Mouse (Mus musculus) G1E (cell line): ENCODE measurements around the gene Pola1. TPM values are rescaled to one million over a fixed set of nuclear protein-coding genes. Genes with fewer than 3 reads are reported as not detected.

Experiments
- ATAC-seq: 2 replicates; pipeline ENCODE4 v1.8.0; 2016; ENCODE audit warnings: mild to moderate bottlenecking; ENCODE audit not compliant: insufficient number of reproducible peaks, poor library complexity, low FRiP score, severe bottlenecking; ENCODE audit errors: extremely low read depth
- DNase-seq: peaks from one replicate; pipeline ENCODE4 v3.0.0; 2012; ENCODE audit warnings: low spot score
- H3K27me3 ChIP-seq: 2 replicates; pipeline ENCODE4 v1.6.1; 2012; ENCODE audit warnings: mild to moderate bottlenecking, low read length, inconsistent platforms; ENCODE audit not compliant: insufficient read depth
- H3K36me3 ChIP-seq: replicated peaks from 2 replicates; pipeline ENCODE3; 2012; ENCODE audit warnings: mild to moderate bottlenecking, inconsistent platforms
- H3K4me1 ChIP-seq: 2 replicates; pipeline ENCODE4 v1.6.1; 2012; ENCODE audit warnings: low read depth, low read length, inconsistent platforms, mixed read lengths; ENCODE audit not compliant: insufficient read depth
- H3K4me3 ChIP-seq: 2 replicates; pipeline ENCODE4 v1.5.1; 2012; ENCODE audit warnings: low read depth, mild to moderate bottlenecking, inconsistent platforms, low read length, moderate library complexity, mixed read lengths
- H3K9me3 ChIP-seq: replicated peaks from 2 replicates; pipeline ENCODE4 v1.6.1; 2012; ENCODE audit warnings: inconsistent platforms
- CTCF ChIP-seq: IDR thresholded peaks from 2 replicates; pipeline ENCODE4 v1.5.1; 2012; ENCODE audit warnings: low read depth, low read length, inconsistent platforms, mixed read lengths
- GATA1 ChIP-seq: IDR thresholded peaks from 2 replicates; pipeline ENCODE4 v1.6.1; 2012; ENCODE audit warnings: borderline replicate concordance, low read length, inconsistent platforms, mixed read lengths
- GATA2 ChIP-seq: IDR thresholded peaks from 2 replicates; pipeline ENCODE4 v1.6.1; 2012; ENCODE audit warnings: low read depth, low read length, inconsistent platforms, borderline replicate concordance
- POLR2AphosphoS5 ChIP-seq: IDR thresholded peaks from 2 replicates; pipeline ENCODE4 v1.6.1; 2012; ENCODE audit warnings: low read depth, low read length, inconsistent platforms; ENCODE audit not compliant: insufficient replicate concordance
- TAL1 ChIP-seq: conservative IDR thresholded peaks from 2 replicates; pipeline ENCODE4 v1.6.1; 2012; ENCODE audit warnings: low read depth, low read length, inconsistent platforms, mixed read lengths
- polyA plus RNA-seq: library from polyadenylated mRNA; stranded (reverse); fragments of >175 nt; gene quantifications from 2 replicates; pipeline ENCODE4 v1.2.3, GENCODE M21; 2012
- total RNA-seq, 2 experiments: library from RNA; stranded (forward) in 1 of 2; stranded (reverse) in 1 of 2; fragments of 200-1000 nt in 1 of 2; fragments of >200 nt in 1 of 2; fragmentation: Nextera tagmentation in 1 of 2; gene quantifications; 2 replicates each; pipeline ENCODE4 v1.2.3; 2014 to 2017

Pola1 gene
- total and polyA plus RNA-seq, 3 experiments, result 6.2 to 104 (median 100) TPM

DNA sequence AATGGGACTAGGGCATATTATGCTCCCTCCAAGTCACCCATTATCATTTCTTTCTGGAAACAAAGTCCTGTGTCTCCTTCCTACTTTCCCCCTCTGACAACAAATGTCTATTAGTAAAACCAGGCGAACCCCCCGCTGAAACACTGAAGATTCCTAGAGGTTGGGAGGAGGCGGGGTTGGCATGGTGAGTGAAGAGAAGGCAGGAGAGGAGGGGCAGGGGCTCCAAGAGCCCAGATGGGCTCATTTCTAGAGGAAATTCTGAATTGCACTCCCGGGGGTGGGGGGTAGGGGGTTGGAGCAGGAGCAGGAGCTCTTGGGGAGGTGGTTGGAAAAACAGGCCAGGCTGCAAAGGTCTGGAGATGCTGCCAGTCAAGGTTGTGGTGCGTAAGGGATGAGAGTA, 336.1 kb downstream of the Pola1 start:
- DNase-seq (no peak), ATAC-seq (no peak)
- peak overlapping the region; percentile 54; the same call in 1 of the 2 replicates for H3K4me3 ChIP-seq
- peaks cover 61% of the 10 kb centered on the region for H3K27me3 ChIP-seq
- TF ChIP-seq CTCF, result no peak
- no peak for TF ChIP-seq POLR2AphosphoS5
- TF ChIP-seq TAL1, result no peak
- no peak for TF ChIP-seq GATA2
- no peaks in the 10 kb centered on the region for H3K9me3 ChIP-seq
- H3K36me3 ChIP-seq, result no peaks in the 10 kb centered on the region
- H3K4me1 ChIP-seq, result peaks cover 17% of the 10 kb centered on the region

DNA sequence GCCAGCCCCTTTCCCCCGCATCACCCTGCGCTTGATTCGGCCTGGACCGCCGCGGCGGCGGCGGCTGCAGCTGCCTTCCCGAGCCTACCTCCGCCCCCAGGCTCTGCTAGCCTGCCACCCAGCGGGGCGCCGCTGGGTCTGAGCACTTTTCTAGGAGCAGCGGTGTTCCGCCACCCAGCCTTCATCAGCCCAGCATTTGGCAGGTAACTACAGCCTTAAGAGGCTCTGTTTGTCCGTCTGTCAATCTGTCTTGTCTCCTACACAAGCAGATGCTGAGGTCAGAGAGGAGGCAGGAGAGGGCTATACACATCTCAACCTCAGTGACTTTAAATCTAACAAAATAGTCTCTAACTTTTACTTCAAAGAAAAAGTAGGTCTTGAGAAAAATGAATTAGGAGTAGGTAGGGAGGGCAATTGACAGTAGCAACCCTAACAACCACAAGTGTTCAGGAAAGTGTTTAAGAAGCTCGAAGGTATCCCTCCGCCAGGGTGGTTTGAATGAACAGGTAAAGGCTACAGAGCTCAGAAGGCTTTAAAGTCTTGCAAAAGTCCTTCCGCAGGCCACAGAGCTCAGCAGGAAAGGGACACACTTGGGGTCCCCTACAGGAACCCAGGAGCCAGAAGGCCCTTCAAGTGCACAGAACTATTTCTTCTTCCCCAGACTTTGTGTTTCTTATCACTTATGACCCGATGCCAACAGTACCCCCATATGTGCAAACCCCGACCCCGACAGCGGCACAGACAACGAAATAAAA, 337.0 kb downstream of the Pola1 start:
- Histone ChIP-seq H3K36me3 (no peaks in the 10 kb centered on the region), H3K27me3 (peaks cover 70% of the 10 kb centered on the region), H3K9me3 (no peaks in the 10 kb centered on the region), H3K4me1 (peaks cover 25% of the 10 kb centered on the region), H3K4me3 (peak overlapping the region; percentile 46; the same call in 1 of the 2 replicates)
- DNase-seq (no peak), ATAC-seq (no peak)
- TF ChIP-seq TAL1 (no peak), CTCF (no peak), POLR2AphosphoS5 (no peak), GATA2 (no peak), GATA1 (no peak)

- Histone ChIP-seq H3K27me3 (peaks cover 76% of the 10 kb centered on the region), H3K4me1 (peaks cover 36% of the 10 kb centered on the region), H3K36me3 (no peaks in the 10 kb centered on the region), H3K9me3 (no peaks in the 10 kb centered on the region), H3K4me3 (no peak overlapping the region)
- TF ChIP-seq GATA1, result no peak
- TF ChIP-seq POLR2AphosphoS5, result no peak
- no peak for TF ChIP-seq CTCF
- ATAC-seq, result no peak
- DNase-seq, result no peak
Measured at GRCm38 (mm10) chrX:93292031-93292430, 339.9 kb downstream of the Pola1 start.

GRCm38 (mm10) chrX:93289851-93290380, 342.0 kb downstream of the Pola1 start:
- DNase-seq, result no peak
- Histone ChIP-seq H3K9me3 (no peaks in the 10 kb centered on the region), H3K36me3 (no peaks in the 10 kb centered on the region), H3K4me3 (no peak overlapping the region; the same call in 1 of the 2 replicates), H3K27me3 (peaks cover 76% of the 10 kb centered on the region), H3K4me1 (peaks cover 41% of the 10 kb centered on the region)
- ATAC-seq, result no peak
- TF ChIP-seq POLR2AphosphoS5, result no peak
- TF ChIP-seq GATA1, result no peak
- TF ChIP-seq TAL1, result no peak

DNA sequence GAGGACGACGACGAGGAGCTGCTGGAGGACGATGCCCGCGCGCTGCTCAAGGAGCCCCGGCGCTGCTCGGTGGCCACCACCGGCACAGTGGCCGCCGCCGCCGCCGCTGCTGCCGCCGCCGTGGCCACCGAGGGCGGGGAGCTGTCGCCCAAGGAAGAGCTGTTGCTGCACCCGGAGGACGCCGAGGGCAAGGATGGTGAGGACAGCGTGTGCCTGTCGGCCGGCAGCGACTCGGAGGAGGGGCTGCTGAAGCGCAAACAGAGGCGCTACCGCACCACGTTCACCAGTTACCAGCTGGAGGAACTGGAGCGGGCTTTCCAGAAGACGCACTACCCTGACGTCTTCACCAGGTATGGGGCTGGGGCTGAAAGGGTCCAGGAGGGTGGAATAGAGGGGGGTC, 342.9 kb downstream of the Pola1 start:
- no peak for ATAC-seq
- Histone ChIP-seq H3K4me1 (peaks cover 35% of the 10 kb centered on the region), H3K27me3 (peaks cover 75% of the 10 kb centered on the region), H3K4me3 (peak overlapping the region; percentile 72), H3K9me3 (no peaks in the 10 kb centered on the region), H3K36me3 (no peaks in the 10 kb centered on the region)
- DNase-seq, result no peak
- TF ChIP-seq GATA1 (no peak), POLR2AphosphoS5 (no peak), TAL1 (no peak), GATA2 (no peak), CTCF (no peak)

DNA sequence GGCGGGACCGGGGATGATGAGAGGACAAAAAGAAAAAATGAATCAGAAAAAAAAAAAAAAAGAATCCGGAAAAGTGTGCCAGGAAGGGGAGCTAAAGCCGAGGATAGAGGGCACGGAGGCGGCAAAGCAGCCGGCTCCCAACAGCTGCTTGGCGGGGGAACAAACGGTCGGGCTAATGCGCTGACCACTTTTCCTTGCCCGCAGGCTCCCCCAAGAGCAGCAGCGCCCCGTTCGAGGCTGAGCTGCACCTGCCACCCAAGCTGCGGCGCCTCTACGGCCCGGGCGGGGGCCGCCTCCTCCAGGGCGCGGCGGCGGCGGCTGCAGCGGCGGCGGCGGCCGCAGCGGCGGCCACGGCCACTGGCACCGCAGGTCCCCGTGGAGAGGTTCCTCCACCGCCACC, 343.6 kb downstream of the Pola1 start:
- peak; percentile 17 for DNase-seq
- peaks cover 35% of the 10 kb centered on the region for H3K4me1 ChIP-seq
- ATAC-seq, result no peak
- TF ChIP-seq GATA1 (no peak), CTCF (no peak), GATA2 (no peak), POLR2AphosphoS5 (no peak), TAL1 (no peak)
- H3K4me3 ChIP-seq, result peak overlapping the region; percentile 72
- peaks cover 75% of the 10 kb centered on the region for H3K27me3 ChIP-seq
- H3K9me3 ChIP-seq, result no peaks in the 10 kb centered on the region
- H3K36me3 ChIP-seq, result no peaks in the 10 kb centered on the region
